Mouse (Mus musculus) G1E (cell line): Measurements from ENCODE around the gene Polq.

ENCODE experiments used
- CTCF ChIP-seq: IDR thresholded peaks from 2 replicates; pipeline ENCODE4 v1.5.1; 2012; ENCODE audit warnings: low read depth, low read length, inconsistent platforms, mixed read lengths
- GATA1 ChIP-seq: IDR thresholded peaks from 2 replicates; pipeline ENCODE4 v1.6.1; 2012; ENCODE audit warnings: borderline replicate concordance, low read length, inconsistent platforms, mixed read lengths
- GATA2 ChIP-seq: IDR thresholded peaks from 2 replicates; pipeline ENCODE4 v1.6.1; 2012; ENCODE audit warnings: low read depth, low read length, inconsistent platforms, borderline replicate concordance
- POLR2AphosphoS5 ChIP-seq: IDR thresholded peaks from 2 replicates; pipeline ENCODE4 v1.6.1; 2012; ENCODE audit warnings: low read depth, low read length, inconsistent platforms; ENCODE audit not compliant: insufficient replicate concordance
- TAL1 ChIP-seq: conservative IDR thresholded peaks from 2 replicates; pipeline ENCODE4 v1.6.1; 2012; ENCODE audit warnings: low read depth, low read length, inconsistent platforms, mixed read lengths

DNA sequence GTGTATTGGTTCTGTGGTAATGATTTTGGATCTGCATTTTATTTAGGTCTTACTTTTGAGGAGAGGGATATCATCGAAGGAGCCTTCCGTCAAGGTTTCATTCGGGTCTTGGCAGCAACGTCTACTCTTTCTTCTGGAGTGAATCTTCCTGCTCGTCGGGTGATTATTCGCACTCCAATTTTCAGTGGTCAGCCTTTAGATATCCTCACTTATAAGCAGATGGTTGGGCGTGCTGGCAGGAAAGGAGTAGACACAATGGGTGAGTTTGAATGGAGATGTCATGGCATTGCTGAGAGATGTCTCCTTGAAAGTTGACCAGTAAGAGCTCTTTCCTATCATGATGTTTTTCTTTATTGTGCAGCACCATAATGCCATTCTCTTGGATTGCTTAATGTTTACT, 23.2 kb downstream of the Polq start:
- TF ChIP-seq CTCF (no peak), POLR2AphosphoS5 (no peak), TAL1 (no peak), GATA1 (no peak), GATA2 (no peak)
